Mouse (Mus musculus): ENCODE measurements at regions not wholly inside any gene's neighbourhood (a gene's known extent, or its start where the extent isn't known, plus 50 kb on each side); places are given as distances from the start of the nearest gene placed in this dataset.
A peak's percentile ranks its signal among the peaks of the same experiment; 100 is the strongest.

DNA sequence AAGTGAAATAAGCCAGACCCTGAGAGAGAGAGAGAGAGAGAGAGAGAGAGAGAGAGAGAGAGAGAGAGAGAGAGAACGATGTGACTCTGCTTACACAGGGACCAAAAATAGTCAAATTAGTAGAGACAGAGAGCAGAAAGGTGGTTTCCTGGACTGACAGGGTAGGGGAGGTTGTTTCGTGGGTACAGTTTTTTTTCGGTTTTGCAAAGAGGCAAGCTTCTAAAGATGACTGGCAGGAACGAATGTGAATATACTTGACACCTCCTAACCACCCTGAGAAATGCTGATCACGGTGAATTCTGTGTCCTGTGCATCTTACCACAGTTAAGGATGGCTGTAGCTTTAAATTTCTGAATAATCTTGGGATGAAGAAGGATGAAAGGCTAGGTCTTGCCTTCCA is 89.7 kb downstream of the Tomm20 start:
- 50% methylated on average over 5 of the region's 5 CpGs for WGBS
- Histone ChIP-seq H3K27ac (ENCODE audit: low read length) (no peak overlapping the region), H3K36me3 (ENCODE audit: control insufficient read depth, insufficient read depth) (no peaks in the 10 kb centered on the region), H3K9me3 (replicated peaks; ENCODE audit: control insufficient read depth, low read length) (no peaks in the 10 kb centered on the region), H3K4me1 (ENCODE audit: control insufficient read depth, insufficient read depth, low read length) (peaks cover 5% of the 10 kb centered on the region), H3K27me3 (ENCODE audit: control insufficient read depth, insufficient read depth, low read length) (no peaks in the 10 kb centered on the region), H3K4me3 (ENCODE audit: low read length) (no peak overlapping the region), H3K9ac (ENCODE audit: low read length) (no peak overlapping the region), H3K4me2 (ENCODE audit: low read depth, low read length) (no peak overlapping the region)
- ATAC-seq (replicated peaks; ENCODE audit: extremely low read depth, insufficient read depth, low FRiP score): no peak

DNA sequence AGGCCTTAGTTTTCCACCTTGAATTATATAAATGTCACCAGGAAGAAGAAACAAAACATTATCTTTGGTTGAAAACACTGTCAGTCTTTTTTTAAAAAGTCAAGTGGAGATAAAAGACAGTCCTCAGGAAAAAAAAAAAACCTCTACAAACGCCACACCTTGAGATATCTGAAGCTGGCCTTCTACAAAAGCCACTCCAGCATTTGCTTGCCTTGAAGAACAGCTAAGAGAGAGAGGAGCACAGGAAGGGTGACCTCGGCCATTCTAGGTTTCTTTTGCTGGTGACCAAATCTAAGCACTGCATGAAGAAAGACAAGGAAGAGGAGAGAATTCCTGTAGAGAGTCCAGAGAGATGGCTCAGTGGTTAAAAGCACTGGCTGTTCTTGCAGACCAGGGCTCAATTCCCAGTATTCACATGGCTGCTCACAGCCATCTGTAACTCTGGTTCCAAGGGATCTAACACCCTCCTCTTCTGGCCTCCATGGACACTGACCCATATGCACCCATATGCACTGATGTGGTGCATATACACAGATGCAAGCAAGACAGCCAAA is 90.5 kb downstream of the Tomm20 start:
- H3K4me2 ChIP-seq (ENCODE audit: low read depth, low read length): no peak overlapping the region
- no peak overlapping the region for H3K9ac ChIP-seq (ENCODE audit: low read length)
- H3K4me1 ChIP-seq (ENCODE audit: control insufficient read depth, insufficient read depth, low read length): peaks cover 8% of the 10 kb centered on the region
- no peaks in the 10 kb centered on the region for H3K36me3 ChIP-seq (ENCODE audit: control insufficient read depth, insufficient read depth)
- H3K27me3 ChIP-seq (ENCODE audit: control insufficient read depth, insufficient read depth, low read length): no peaks in the 10 kb centered on the region
- no peak for ATAC-seq (replicated peaks; ENCODE audit: extremely low read depth, insufficient read depth, low FRiP score)
- H3K9me3 ChIP-seq (replicated peaks; ENCODE audit: control insufficient read depth, low read length): no peaks in the 10 kb centered on the region
- no peak overlapping the region for H3K27ac ChIP-seq (ENCODE audit: low read length)
- H3K4me3 ChIP-seq (ENCODE audit: low read length): no peak overlapping the region
- 50% methylated on average over 2 of the region's 2 CpGs for WGBS

- Histone ChIP-seq H3K4me1 (ENCODE audit: control insufficient read depth, insufficient read depth, low read length) (peaks cover 16% of the 10 kb centered on the region), H3K4me2 (ENCODE audit: low read depth, low read length) (no peak overlapping the region), H3K27me3 (ENCODE audit: control insufficient read depth, insufficient read depth, low read length) (no peaks in the 10 kb centered on the region), H3K4me3 (ENCODE audit: low read length) (no peak overlapping the region), H3K27ac (ENCODE audit: low read length) (peak overlapping the region; percentile 23; the same call in 1 of the 2 replicates), H3K9ac (ENCODE audit: low read length) (no peak overlapping the region), H3K9me3 (replicated peaks; ENCODE audit: control insufficient read depth, low read length) (no peaks in the 10 kb centered on the region), H3K36me3 (ENCODE audit: control insufficient read depth, insufficient read depth) (no peaks in the 10 kb centered on the region)
- no peak for ATAC-seq (replicated peaks; ENCODE audit: extremely low read depth, insufficient read depth, low FRiP score)
- WGBS: 74% methylated on average over 22 of the region's 22 CpGs
These were observed 91.3 kb downstream of the Tomm20 start for GRCm38 (mm10) chr8:126854121-126855055.

DNA sequence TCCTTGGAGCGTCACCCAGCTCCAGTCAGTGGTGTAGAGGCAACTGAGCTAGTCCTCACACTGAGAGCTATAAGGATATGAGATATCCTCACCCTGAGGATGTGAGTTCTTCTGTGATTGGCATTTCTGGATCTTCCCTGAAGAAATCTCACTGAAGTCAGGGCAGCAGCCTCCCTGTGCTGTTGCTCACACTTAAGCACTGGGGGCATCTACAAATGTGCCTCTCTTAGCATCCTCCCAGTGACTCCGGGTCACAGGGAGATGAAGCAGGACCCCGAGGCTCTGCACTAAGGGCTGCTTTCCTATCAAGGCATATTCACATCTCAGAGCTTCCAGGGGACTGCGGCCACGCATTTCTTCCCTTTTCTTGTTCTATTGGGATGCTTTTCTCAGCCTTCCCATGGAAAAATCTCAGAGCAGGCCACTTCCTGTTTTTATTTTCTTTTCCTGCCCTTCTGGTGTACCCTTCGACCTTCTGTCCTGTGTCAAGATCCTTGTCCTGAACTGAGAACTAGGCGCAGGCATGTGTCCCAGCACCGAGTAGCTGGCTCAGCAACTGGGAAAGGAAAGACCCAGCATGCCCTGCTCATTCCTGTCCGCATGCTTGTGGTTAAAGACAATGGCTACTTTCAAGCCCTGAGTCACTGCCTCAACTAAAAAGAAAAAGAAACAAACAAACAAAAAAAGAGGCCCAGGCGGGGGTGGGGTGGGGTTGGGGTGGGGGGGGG is 92.8 kb downstream of the Tomm20 start:
- Histone ChIP-seq H3K4me2 (ENCODE audit: low read depth, low read length) (no peak overlapping the region), H3K27ac (ENCODE audit: low read length) (peak overlapping the region; percentile 77), H3K36me3 (ENCODE audit: control insufficient read depth, insufficient read depth) (no peaks in the 10 kb centered on the region), H3K4me1 (ENCODE audit: control insufficient read depth, insufficient read depth, low read length) (peaks cover 19% of the 10 kb centered on the region), H3K9ac (ENCODE audit: low read length) (no peak overlapping the region), H3K9me3 (replicated peaks; ENCODE audit: control insufficient read depth, low read length) (no peaks in the 10 kb centered on the region), H3K4me3 (ENCODE audit: low read length) (no peak overlapping the region), H3K27me3 (ENCODE audit: control insufficient read depth, insufficient read depth, low read length) (no peaks in the 10 kb centered on the region)
- WGBS: 53% methylated on average over 10 of the region's 10 CpGs
- peak; percentile 24; the same call in 1 of the 2 replicates for ATAC-seq (replicated peaks; ENCODE audit: extremely low read depth, insufficient read depth, low FRiP score)

DNA sequence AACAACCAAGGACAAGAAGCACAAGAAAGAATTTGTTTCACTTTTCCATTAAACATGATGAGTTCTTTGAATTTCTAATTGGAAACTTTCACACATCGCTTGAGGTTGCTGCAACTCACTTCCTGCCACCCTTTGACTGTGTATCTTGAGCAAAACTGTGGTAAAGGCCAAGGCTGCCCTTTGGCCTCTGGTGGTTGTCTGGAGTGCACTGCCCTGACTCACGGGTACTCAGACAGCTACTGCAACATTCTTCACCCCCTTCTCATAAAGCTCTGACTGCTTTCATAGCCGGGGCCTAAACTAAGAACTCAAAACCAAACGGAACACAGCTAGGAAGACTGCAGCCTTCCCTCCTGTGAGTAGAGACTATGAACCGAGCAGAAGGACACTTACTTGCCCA is 93.5 kb downstream of the Tomm20 start:
- Histone ChIP-seq H3K27ac (ENCODE audit: low read length) (peak overlapping the region; percentile 77), H3K4me1 (ENCODE audit: control insufficient read depth, insufficient read depth, low read length) (peaks cover 25% of the 10 kb centered on the region), H3K4me3 (ENCODE audit: low read length) (no peak overlapping the region), H3K27me3 (ENCODE audit: control insufficient read depth, insufficient read depth, low read length) (no peaks in the 10 kb centered on the region), H3K36me3 (ENCODE audit: control insufficient read depth, insufficient read depth) (no peaks in the 10 kb centered on the region), H3K9me3 (replicated peaks; ENCODE audit: control insufficient read depth, low read length) (no peaks in the 10 kb centered on the region), H3K9ac (ENCODE audit: low read length) (no peak overlapping the region), H3K4me2 (ENCODE audit: low read depth, low read length) (no peak overlapping the region)
- 56% methylated on average over 5 of the region's 5 CpGs for WGBS
- no peak for ATAC-seq (replicated peaks; ENCODE audit: extremely low read depth, insufficient read depth, low FRiP score)

- H3K27me3 ChIP-seq (ENCODE audit: control insufficient read depth, insufficient read depth, low read length): no peaks in the 10 kb centered on the region
- H3K27ac ChIP-seq (ENCODE audit: low read length): peak overlapping the region; percentile 77
- no peaks in the 10 kb centered on the region for H3K9me3 ChIP-seq (replicated peaks; ENCODE audit: control insufficient read depth, low read length)
- H3K36me3 ChIP-seq (ENCODE audit: control insufficient read depth, insufficient read depth): no peaks in the 10 kb centered on the region
- 81% methylated on average over 3 of the region's 3 CpGs for WGBS
- no peak overlapping the region for H3K9ac ChIP-seq (ENCODE audit: low read length)
- ATAC-seq (replicated peaks; ENCODE audit: extremely low read depth, insufficient read depth, low FRiP score): no peak
- no peak overlapping the region for H3K4me3 ChIP-seq (ENCODE audit: low read length)
- peaks cover 27% of the 10 kb centered on the region for H3K4me1 ChIP-seq (ENCODE audit: control insufficient read depth, insufficient read depth, low read length)
- no peak overlapping the region for H3K4me2 ChIP-seq (ENCODE audit: low read depth, low read length)
These were observed 93.9 kb downstream of the Tomm20 start for GRCm38 (mm10) chr8:126851780-126852179.

- no peak overlapping the region for H3K4me2 ChIP-seq (ENCODE audit: low read depth, low read length)
- peak overlapping the region; percentile 59 for H3K27ac ChIP-seq (ENCODE audit: low read length)
- WGBS: 45% methylated on average over 1 of the region's 1 CpGs
- peaks cover 27% of the 10 kb centered on the region for H3K4me1 ChIP-seq (ENCODE audit: control insufficient read depth, insufficient read depth, low read length)
- H3K27me3 ChIP-seq (ENCODE audit: control insufficient read depth, insufficient read depth, low read length): no peaks in the 10 kb centered on the region
- no peak overlapping the region for H3K9ac ChIP-seq (ENCODE audit: low read length)
- no peaks in the 10 kb centered on the region for H3K36me3 ChIP-seq (ENCODE audit: control insufficient read depth, insufficient read depth)
- no peak for ATAC-seq (replicated peaks; ENCODE audit: extremely low read depth, insufficient read depth, low FRiP score)
- no peak overlapping the region for H3K4me3 ChIP-seq (ENCODE audit: low read length)
- no peaks in the 10 kb centered on the region for H3K9me3 ChIP-seq (replicated peaks; ENCODE audit: control insufficient read depth, low read length)
These were observed 95.5 kb downstream of the Tomm20 start for GRCm38 (mm10) chr8:126850189-126850535.

GRCm38 (mm10) chr8:126849411-126850188 is 96.0 kb downstream of the Tomm20 start:
- no peaks in the 10 kb centered on the region for H3K36me3 ChIP-seq (ENCODE audit: control insufficient read depth, insufficient read depth)
- no peak overlapping the region for H3K4me3 ChIP-seq (ENCODE audit: low read length)
- peak; percentile 42; the same call in 1 of the 2 replicates for ATAC-seq (replicated peaks; ENCODE audit: extremely low read depth, insufficient read depth, low FRiP score)
- no peak overlapping the region for H3K4me2 ChIP-seq (ENCODE audit: low read depth, low read length)
- H3K27me3 ChIP-seq (ENCODE audit: control insufficient read depth, insufficient read depth, low read length): no peaks in the 10 kb centered on the region
- WGBS: 36% methylated on average over 9 of the region's 9 CpGs
- peaks cover 25% of the 10 kb centered on the region for H3K4me1 ChIP-seq (ENCODE audit: control insufficient read depth, insufficient read depth, low read length)
- no peaks in the 10 kb centered on the region for H3K9me3 ChIP-seq (replicated peaks; ENCODE audit: control insufficient read depth, low read length)
- peak overlapping the region; percentile 59 for H3K27ac ChIP-seq (ENCODE audit: low read length)
- H3K9ac ChIP-seq (ENCODE audit: low read length): no peak overlapping the region

Data from heart, embryonic 16.5 days (tissue).